Mouse (Mus musculus) right cerebral cortex, adult 18-20 months (tissue): Measurements from ENCODE around the gene Plxnc1.

ENCODE experiments used
- DNase-seq: peaks from one replicate; pipeline ENCODE4 v3.0.0; 2022; ENCODE audit warnings: mixed read lengths

The Plxnc1 gene

GRCm38 (mm10) chr10:94947386-94947785, 2.8 kb upstream of the Plxnc1 start:
- DNase-seq: no peak

- DNase-seq: peak; percentile 26
Observed at GRCm38 (mm10) chr10:94945206-94945711, 624 bp upstream of the Plxnc1 start.

GRCm38 (mm10) chr10:94943846-94944690, 567 bp downstream of the Plxnc1 start:
- DNase-seq: peak; percentile 74

- peak; percentile 59 for DNase-seq
Observed at GRCm38 (mm10) chr10:94943401-94943845, 1.2 kb downstream of the Plxnc1 start.

- DNase-seq: no peak
Observed at GRCm38 (mm10) chr10:94942449-94943041, 2.1 kb downstream of the Plxnc1 start.

GRCm38 (mm10) chr10:94941551-94941950, 3.1 kb downstream of the Plxnc1 start:
- DNase-seq: no peak

- DNase-seq: no peak
Observed at GRCm38 (mm10) chr10:94940786-94941185, 3.8 kb downstream of the Plxnc1 start.

GRCm38 (mm10) chr10:94940061-94940460, 4.6 kb downstream of the Plxnc1 start:
- DNase-seq: no peak

GRCm38 (mm10) chr10:94938899-94939298, 5.7 kb downstream of the Plxnc1 start:
- no peak for DNase-seq

- no peak for DNase-seq
Observed at GRCm38 (mm10) chr10:94938320-94938719, 6.3 kb downstream of the Plxnc1 start.

GRCm38 (mm10) chr10:94935270-94935669, 9.4 kb downstream of the Plxnc1 start:
- no peak for DNase-seq

GRCm38 (mm10) chr10:94934151-94934614, 10.5 kb downstream of the Plxnc1 start:
- no peak for DNase-seq

GRCm38 (mm10) chr10:94931961-94932832, 12.4 kb downstream of the Plxnc1 start:
- no peak for DNase-seq

GRCm38 (mm10) chr10:94928164-94928563, 16.5 kb downstream of the Plxnc1 start:
- DNase-seq: no peak

- no peak for DNase-seq
Observed at GRCm38 (mm10) chr10:94926297-94926696, 18.3 kb downstream of the Plxnc1 start.

GRCm38 (mm10) chr10:94924878-94925277, 19.8 kb downstream of the Plxnc1 start:
- DNase-seq: no peak

GRCm38 (mm10) chr10:94924450-94924849, 20.2 kb downstream of the Plxnc1 start:
- no peak for DNase-seq

- DNase-seq: no peak
Observed at GRCm38 (mm10) chr10:94923337-94923762, 21.3 kb downstream of the Plxnc1 start.

- DNase-seq: no peak
Observed at GRCm38 (mm10) chr10:94922848-94923247, 21.8 kb downstream of the Plxnc1 start.

- DNase-seq: no peak
Observed at GRCm38 (mm10) chr10:94921751-94922150, 22.9 kb downstream of the Plxnc1 start.

GRCm38 (mm10) chr10:94920526-94920925, 24.1 kb downstream of the Plxnc1 start:
- no peak for DNase-seq

- no peak for DNase-seq
Observed at GRCm38 (mm10) chr10:94919960-94920359, 24.7 kb downstream of the Plxnc1 start.

GRCm38 (mm10) chr10:94919552-94919951, 25.1 kb downstream of the Plxnc1 start:
- DNase-seq: peak; percentile 83
